Mouse (Mus musculus) kidney, postnatal 25 days (tissue): ENCODE data around the gene Aven.

Experiments
- DNase-seq, 2 experiments: peaks; one replicate each; pipeline ENCODE4 v3.0.0; 2021; ENCODE audit warnings: mixed read lengths in 2 of 2

Aven gene

GRCm38 (mm10) chr2:112677246-112677645 is 184.5 kb downstream of the Aven start:
- DNase-seq, result no peak

- no peak for DNase-seq
Observed at GRCm38 (mm10) chr2:112681817-112682216, 189.1 kb downstream of the Aven start.
